Mouse (Mus musculus) liver, embryonic 16.5 days (tissue): Measurements from ENCODE around the gene Egfl7. TPM values are rescaled to one million over a fixed set of nuclear protein-coding genes. Genes with fewer than 3 reads are reported as not detected.

Source experiments
- ATAC-seq: fragments of 200-750 bp; cut with Nextera tagmentation; 2 replicates; pipeline ENCODE4 v1.8.0; 2017; ENCODE audit warnings: low read depth, mild to moderate bottlenecking, moderate number of reproducible peaks, moderate library complexity
- H3K27ac ChIP-seq: fragments of 300-500 bp; sonication (generic); 2 replicates; pipeline ENCODE4 v1.5.1; 2014; ENCODE audit warnings: mild to moderate bottlenecking, low read length
- H3K27me3 ChIP-seq: fragments of 300-500 bp; sonication (generic); 2 replicates; pipeline ENCODE4 v1.6.1; 2014; ENCODE audit warnings: low read depth, low read length, mixed read lengths; ENCODE audit not compliant: control insufficient read depth, insufficient read depth
- H3K36me3 ChIP-seq: fragments of 300-500 bp; sonication (generic); 2 replicates; pipeline ENCODE4 v1.6.1; 2014; ENCODE audit warnings: mild to moderate bottlenecking; ENCODE audit not compliant: control insufficient read depth, insufficient read depth
- H3K4me1 ChIP-seq: fragments of 300-500 bp; sonication (generic); 2 replicates; pipeline ENCODE4 v1.6.1; 2014; ENCODE audit warnings: low read depth, low read length, mixed read lengths; ENCODE audit not compliant: control insufficient read depth
- H3K4me2 ChIP-seq: fragments of 300-500 bp; sonication (generic); 2 replicates; pipeline ENCODE4 v1.6.1; 2014; ENCODE audit warnings: low read depth, low read length, mixed read lengths
- H3K4me3 ChIP-seq: fragments of 300-500 bp; sonication (generic); 2 replicates; pipeline ENCODE4 v1.5.1; 2014; ENCODE audit warnings: low read depth, mild to moderate bottlenecking, low read length
- H3K9ac ChIP-seq: fragments of 300-500 bp; sonication (generic); 2 replicates; pipeline ENCODE4 v1.6.1; 2014; ENCODE audit warnings: low read depth, low read length
- H3K9me3 ChIP-seq: fragments of 300-500 bp; sonication (generic); replicated peaks from 2 replicates; pipeline ENCODE4 v1.6.1; 2016; ENCODE audit warnings: low read length; ENCODE audit not compliant: control insufficient read depth
- WGBS: fragments of 180-500 bp; shearing (Covaris S2); extraction: QIAGEN DNeasy Blood & Tissue Kit; methylation state at CpG from one replicate; pipeline ENCODE4 v1.1.7; 2014; ENCODE audit not compliant: insufficient replicate concordance; 5-methylcytosine and 5-hydroxymethylcytosine counted together
- polyA plus RNA-seq: library from polyadenylated mRNA; unstranded; fragments of >200 nt; fragmentation: Nextera tagmentation; extraction: Ambion mirVana; gene quantifications from 2 replicates; pipeline ENCODE4 v1.2.1, GENCODE M21; 2015

The Egfl7 gene
- polyA plus RNA-seq, 1 experiment from 2014 or later, result 54.3 TPM

DNA sequence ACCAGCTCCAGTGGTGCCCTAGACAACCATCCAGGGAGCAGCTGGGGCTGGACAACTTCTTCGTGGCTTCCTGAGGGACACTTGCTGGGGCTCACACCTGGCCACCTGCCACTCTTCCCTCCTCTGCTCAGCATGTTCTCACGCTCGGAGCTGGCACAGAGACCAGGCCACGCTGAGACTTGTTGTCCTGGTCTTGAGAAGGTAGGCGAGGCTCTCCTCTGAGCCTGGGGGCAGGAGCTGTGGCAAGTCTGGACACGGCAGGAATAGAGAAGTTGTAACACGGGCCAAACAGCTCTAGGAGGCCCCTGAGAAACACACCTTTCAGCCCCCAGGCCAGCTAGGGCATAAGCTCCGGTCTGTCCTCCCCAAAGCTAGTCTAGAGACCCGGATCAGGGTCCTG is 25.9 kb upstream of the Egfl7 start:
- no peaks in the 10 kb centered on the region for H3K36me3 ChIP-seq
- no peak overlapping the region for H3K4me2 ChIP-seq
- ATAC-seq, result no peak
- 52% methylated on average over 9 of the region's 9 CpGs for WGBS
- no peak overlapping the region for H3K9ac ChIP-seq
- H3K4me3 ChIP-seq, result no peak overlapping the region
- no peaks in the 10 kb centered on the region for H3K9me3 ChIP-seq
- peaks cover 45% of the 10 kb centered on the region for H3K4me1 ChIP-seq
- H3K27me3 ChIP-seq, result no peaks in the 10 kb centered on the region
- no peak overlapping the region for H3K27ac ChIP-seq

DNA sequence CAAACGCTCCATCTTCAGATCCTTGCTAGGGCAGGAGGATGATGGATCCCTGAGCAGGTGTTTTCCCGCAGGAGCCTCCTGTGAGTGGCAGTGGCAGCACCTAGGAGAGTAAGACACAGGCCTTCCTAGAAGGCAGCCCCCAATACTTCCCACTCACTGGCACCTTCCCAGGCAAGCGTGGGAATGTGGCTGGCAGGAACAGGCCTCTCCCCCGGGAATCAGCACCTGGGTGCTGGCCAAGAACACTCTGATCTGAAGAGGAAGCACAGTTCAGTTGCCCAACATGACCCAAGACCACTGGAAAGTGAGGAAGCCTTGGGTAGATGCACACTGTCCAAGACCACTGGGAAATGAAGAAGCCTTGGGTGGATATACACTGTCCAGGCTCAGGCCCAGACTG is 24.7 kb upstream of the Egfl7 start:
- Histone ChIP-seq H3K27me3 (no peaks in the 10 kb centered on the region), H3K36me3 (no peaks in the 10 kb centered on the region), H3K4me3 (no peak overlapping the region), H3K27ac (no peak overlapping the region), H3K4me2 (no peak overlapping the region), H3K9ac (no peak overlapping the region), H3K9me3 (no peaks in the 10 kb centered on the region), H3K4me1 (peaks cover 38% of the 10 kb centered on the region)
- 51% methylated on average over 4 of the region's 4 CpGs for WGBS
- no peak for ATAC-seq

DNA sequence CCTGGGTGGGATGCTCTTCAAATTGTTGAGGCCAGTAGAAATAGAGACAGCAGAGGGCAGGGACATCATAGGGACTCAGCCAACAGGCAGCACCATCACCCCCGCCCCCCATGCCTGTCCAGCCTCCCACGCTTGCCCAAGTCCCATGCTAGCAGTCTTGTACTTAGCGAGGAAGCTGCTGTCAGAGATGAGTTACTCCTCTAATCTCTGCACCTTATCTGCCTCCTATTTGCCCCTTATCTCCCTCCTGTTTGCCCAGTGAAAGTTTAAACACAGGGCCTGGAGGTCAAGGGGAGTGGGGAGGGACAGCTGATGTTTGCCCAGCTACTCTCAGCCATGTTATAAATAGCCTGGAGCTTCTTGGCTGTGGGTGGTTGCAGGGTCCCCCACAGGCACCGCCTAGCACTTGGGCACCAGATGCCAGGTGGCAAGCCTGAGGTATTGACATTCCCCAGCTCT is 23.2 kb upstream of the Egfl7 start:
- no peak overlapping the region for H3K4me2 ChIP-seq
- no peak overlapping the region for H3K27ac ChIP-seq
- peaks cover 27% of the 10 kb centered on the region for H3K4me1 ChIP-seq
- 41% methylated on average over 4 of the region's 4 CpGs for WGBS
- no peak overlapping the region for H3K9ac ChIP-seq
- no peak overlapping the region for H3K4me3 ChIP-seq
- no peaks in the 10 kb centered on the region for H3K9me3 ChIP-seq
- H3K36me3 ChIP-seq, result no peaks in the 10 kb centered on the region
- no peaks in the 10 kb centered on the region for H3K27me3 ChIP-seq
- peak; percentile 68 for ATAC-seq

DNA sequence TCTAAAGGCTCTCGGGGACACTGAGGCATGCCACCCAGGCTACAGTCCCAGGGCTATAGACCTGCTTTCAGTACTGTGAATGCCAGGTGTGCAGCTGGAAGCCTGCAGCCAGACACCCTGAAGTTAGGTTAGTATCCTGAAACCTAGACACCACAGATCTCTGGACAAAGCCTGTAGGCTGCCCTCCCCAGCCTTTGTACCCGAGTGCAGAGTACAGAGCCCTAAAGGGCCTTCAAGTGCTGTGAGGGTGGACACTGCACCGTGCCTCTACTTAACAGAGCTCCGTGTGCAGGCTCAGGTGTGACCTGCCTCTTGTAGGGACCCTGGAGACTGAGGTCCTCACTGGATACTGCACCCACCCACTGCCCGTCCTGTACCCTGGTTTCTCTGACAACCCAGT is 19.3 kb upstream of the Egfl7 start:
- Histone ChIP-seq H3K36me3 (no peaks in the 10 kb centered on the region), H3K4me3 (no peak overlapping the region), H3K27ac (no peak overlapping the region), H3K4me1 (peaks cover 15% of the 10 kb centered on the region), H3K27me3 (no peaks in the 10 kb centered on the region), H3K4me2 (no peak overlapping the region), H3K9ac (no peak overlapping the region), H3K9me3 (no peaks in the 10 kb centered on the region)
- 67% methylated on average over 5 of the region's 5 CpGs for WGBS
- no peak for ATAC-seq

DNA sequence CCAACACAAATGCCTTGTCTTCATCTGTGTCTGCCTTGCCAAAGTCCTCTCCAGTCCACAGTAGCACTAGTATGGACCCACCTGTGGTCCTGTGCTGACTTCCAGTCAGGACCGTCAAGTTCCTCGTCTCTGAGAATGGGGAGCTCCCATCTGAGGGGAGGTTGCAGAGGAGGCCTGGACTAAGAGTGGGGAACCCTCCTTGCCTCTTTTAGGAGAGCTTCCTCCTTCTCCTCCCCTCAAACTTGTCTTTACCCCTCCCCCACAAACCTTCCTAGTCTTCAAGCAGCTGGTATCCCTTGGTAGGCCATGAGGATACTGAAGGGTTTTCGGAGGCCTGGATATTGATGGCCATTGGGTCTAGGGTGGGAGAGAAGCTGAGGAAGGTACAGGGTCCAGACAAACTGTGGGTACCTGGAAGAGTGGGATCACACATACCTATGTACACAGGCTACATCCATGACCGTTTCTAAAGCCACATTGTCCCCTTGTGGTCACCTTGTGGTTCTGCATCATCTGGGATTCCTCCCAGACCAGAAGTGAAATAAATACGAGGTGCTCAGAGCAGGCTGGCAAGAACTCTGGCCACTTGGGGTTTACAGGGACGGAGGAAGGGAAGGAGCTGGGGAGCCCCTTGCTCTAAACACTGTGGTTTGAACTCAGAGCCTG is 18.3 kb upstream of the Egfl7 start:
- H3K4me2 ChIP-seq, result no peak overlapping the region
- H3K9me3 ChIP-seq, result no peaks in the 10 kb centered on the region
- peaks cover 7% of the 10 kb centered on the region for H3K4me1 ChIP-seq
- ATAC-seq, result peak; percentile 43; the same call in 1 of the 2 replicates
- 25% methylated on average over 6 of the region's 6 CpGs for WGBS
- no peaks in the 10 kb centered on the region for H3K36me3 ChIP-seq
- no peak overlapping the region for H3K9ac ChIP-seq
- H3K27me3 ChIP-seq, result no peaks in the 10 kb centered on the region
- H3K4me3 ChIP-seq, result no peak overlapping the region
- no peak overlapping the region for H3K27ac ChIP-seq

DNA sequence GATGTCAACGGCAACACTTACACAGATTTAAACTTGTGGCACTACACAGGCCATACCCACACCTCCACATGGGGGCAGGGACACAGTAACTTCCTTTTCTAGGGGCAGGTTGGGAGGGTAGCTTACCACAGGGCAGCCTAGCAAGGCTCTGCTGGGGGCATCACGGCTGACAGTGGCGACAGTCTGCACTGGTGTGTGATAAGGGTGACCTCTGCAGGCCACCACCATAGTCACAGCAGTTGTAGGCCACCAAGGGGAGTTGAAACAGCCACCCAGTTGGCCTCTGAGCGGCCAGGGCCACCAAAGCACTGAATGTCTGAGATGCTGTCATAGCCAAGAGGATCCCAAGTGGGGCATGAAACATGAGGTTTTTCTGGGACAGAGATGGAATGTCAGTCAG is 13.6 kb upstream of the Egfl7 start:
- peak; percentile 48; the same call in 1 of the 2 replicates for ATAC-seq
- no peaks in the 10 kb centered on the region for H3K4me1 ChIP-seq
- no peaks in the 10 kb centered on the region for H3K36me3 ChIP-seq
- H3K9ac ChIP-seq, result no peak overlapping the region
- H3K4me3 ChIP-seq, result no peak overlapping the region
- no peak overlapping the region for H3K27ac ChIP-seq
- H3K9me3 ChIP-seq, result no peaks in the 10 kb centered on the region
- H3K4me2 ChIP-seq, result no peak overlapping the region
- WGBS, result 4% methylated on average over 4 of the region's 4 CpGs
- H3K27me3 ChIP-seq, result no peaks in the 10 kb centered on the region

DNA sequence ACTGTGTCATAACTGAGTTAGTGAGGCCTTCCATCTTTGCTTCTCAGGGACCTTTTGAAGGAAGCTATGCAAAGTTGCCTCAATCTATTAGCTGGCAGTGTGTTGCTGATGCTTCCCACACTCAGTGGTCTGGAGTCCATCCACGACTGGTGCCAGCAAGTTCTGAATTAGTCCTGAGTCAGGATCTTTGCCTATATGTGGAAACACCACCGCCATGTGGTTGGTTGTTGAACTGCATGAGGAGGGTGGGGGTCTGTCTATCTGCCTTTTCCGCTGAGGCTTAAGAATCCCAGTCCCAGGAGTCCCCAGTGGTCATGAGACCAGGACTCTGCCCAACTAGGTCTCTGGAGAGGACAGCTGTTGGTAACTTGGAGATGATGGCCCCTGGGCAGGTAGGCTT is 9.8 kb upstream of the Egfl7 start:
- 12% methylated on average over 3 of the region's 3 CpGs for WGBS
- no peaks in the 10 kb centered on the region for H3K9me3 ChIP-seq
- H3K36me3 ChIP-seq, result no peaks in the 10 kb centered on the region
- peaks cover 23% of the 10 kb centered on the region for H3K4me1 ChIP-seq
- H3K4me2 ChIP-seq, result no peak overlapping the region
- ATAC-seq, result no peak
- no peaks in the 10 kb centered on the region for H3K27me3 ChIP-seq
- no peak overlapping the region for H3K4me3 ChIP-seq
- H3K9ac ChIP-seq, result no peak overlapping the region
- no peak overlapping the region for H3K27ac ChIP-seq

DNA sequence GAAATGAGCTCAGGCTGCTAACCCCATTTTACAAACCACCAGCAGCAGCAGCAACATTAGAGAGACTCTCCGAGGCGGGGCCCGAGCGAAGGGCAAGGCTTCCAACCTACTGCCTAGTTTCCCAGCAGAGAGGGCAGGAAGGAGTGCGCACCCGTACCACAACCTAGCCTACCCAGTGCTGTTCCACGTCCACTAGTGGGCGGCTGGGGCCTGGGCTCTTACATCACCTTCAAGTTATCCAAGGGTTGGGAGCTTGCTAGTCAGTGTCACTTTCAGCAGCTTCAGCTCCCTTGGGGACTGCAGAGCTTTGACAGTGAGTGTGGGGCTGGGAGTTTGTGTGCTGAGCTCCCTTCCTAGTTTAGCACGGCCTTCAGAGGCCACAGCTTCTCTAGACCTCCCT is 8.4 kb upstream of the Egfl7 start:
- H3K4me1 ChIP-seq, result peaks cover 35% of the 10 kb centered on the region
- whole genome bisulfite sequencing, result 31% methylated on average over 9 of the region's 9 CpGs

DNA sequence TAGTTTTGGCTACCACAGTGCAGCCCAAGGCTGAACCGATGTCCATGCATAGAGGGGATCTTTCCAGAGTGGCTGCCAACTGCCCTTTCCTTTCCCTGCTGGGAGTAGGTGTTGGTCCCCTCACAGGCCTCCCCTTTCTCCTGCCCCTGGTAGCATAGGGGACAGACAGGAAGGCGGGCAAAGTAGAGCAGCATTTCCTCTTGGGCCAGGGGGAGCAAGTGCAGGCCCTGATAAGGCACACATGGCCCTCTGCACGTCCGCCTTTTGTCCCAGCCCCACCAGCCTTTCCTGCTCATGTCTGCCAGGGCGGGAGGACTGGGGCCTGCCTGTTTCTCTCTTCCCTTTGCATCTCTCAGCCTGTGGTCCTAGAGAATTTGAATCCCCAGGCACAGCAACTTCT is 8.0 kb upstream of the Egfl7 start:
- 22% methylated on average over 5 of the region's 5 CpGs for WGBS
- Histone ChIP-seq H3K9me3 (no peaks in the 10 kb centered on the region), H3K4me1 (peaks cover 38% of the 10 kb centered on the region), H3K9ac (peak overlapping the region; percentile 16; the same call in 1 of the 2 replicates), H3K4me3 (no peak overlapping the region), H3K4me2 (no peak overlapping the region), H3K36me3 (no peaks in the 10 kb centered on the region), H3K27me3 (no peaks in the 10 kb centered on the region), H3K27ac (peak overlapping the region; percentile 62)
- ATAC-seq, result peak; percentile 62

More for the DNA sequence above, 8.4 kb upstream of the Egfl7 start:
- H3K27me3 ChIP-seq, result no peaks in the 10 kb centered on the region
- H3K9me3 ChIP-seq, result no peaks in the 10 kb centered on the region
- no peak overlapping the region for H3K9ac ChIP-seq
- H3K4me3 ChIP-seq, result no peak overlapping the region
- no peak overlapping the region for H3K4me2 ChIP-seq
- no peaks in the 10 kb centered on the region for H3K36me3 ChIP-seq
- peak overlapping the region; percentile 59 for H3K27ac ChIP-seq
- ATAC-seq, result no peak
